Comparison of ENCODE assay signal across 8 mouse cellular contexts in the genomic region with DNA sequence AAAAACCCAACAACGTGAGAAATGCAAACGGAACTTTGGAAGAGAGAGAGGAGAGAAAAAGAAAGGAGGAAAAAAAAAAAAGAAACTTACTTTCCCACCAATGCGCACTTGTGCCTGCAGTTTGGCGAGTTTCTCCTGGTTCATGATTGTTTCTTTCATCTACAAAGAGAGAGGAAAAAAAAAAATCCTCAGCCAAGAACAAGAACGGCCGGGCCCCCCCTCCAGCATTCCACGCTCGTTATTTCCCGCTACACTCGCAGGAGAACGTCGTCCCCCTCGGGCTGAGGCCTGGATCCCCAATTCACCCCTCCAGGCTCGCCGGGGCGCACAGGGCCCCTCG. TPM values are rescaled to one million over a fixed set of nuclear protein-coding genes. Genes with fewer than 3 reads are reported as not detected.
DNase-seq lines count a peak whose midpoint lies in the region; ATAC-seq and TF ChIP-seq lines count a peak whose summit lies in the region.

No protein-coding gene starts in this region.

- H3K9ac ChIP-seq in lung, embryonic 14.5 days, result peak overlapping the region; percentile 98
- peak overlapping the region; percentile 91 for H3K9ac ChIP-seq in embryonic facial prominence, embryonic 11.5 days (replicated peaks; ENCODE audit: low read length)
- H3K9ac ChIP-seq in intestine, embryonic 15.5 days, result peak overlapping the region; percentile 97
- peak overlapping the region; percentile 99 for H3K9ac ChIP-seq in neural tube, embryonic 13.5 days

- no peaks in the 10 kb centered on the region for H3K27me3 ChIP-seq in lung, embryonic 14.5 days (ENCODE audit: insufficient read depth, low read length)
- no peaks in the 10 kb centered on the region for H3K27me3 ChIP-seq in embryonic facial prominence, embryonic 11.5 days (ENCODE audit: control insufficient read depth, insufficient read depth, low read length)
- H3K27me3 ChIP-seq in intestine, embryonic 15.5 days (replicated peaks), result no peaks in the 10 kb centered on the region
- H3K27me3 ChIP-seq in neural tube, embryonic 13.5 days, result no peaks in the 10 kb centered on the region

- peak overlapping the region; percentile 87 for H3K4me2 ChIP-seq in lung, embryonic 14.5 days
- peak overlapping the region; percentile 60 for H3K4me2 ChIP-seq in embryonic facial prominence, embryonic 11.5 days (ENCODE audit: low read depth, low read length)
- peak overlapping the region; percentile 64 for H3K4me2 ChIP-seq in intestine, embryonic 15.5 days (replicated peaks)
- H3K4me2 ChIP-seq in neural tube, embryonic 13.5 days, result peak overlapping the region; percentile 78

- H3K27ac ChIP-seq in lung, embryonic 14.5 days (ENCODE audit: low read depth), result peak overlapping the region; percentile 94
- H3K27ac ChIP-seq in embryonic facial prominence, embryonic 11.5 days (replicated peaks; ENCODE audit: low read depth, low read length), result peak overlapping the region; percentile 68
- peak overlapping the region; percentile 88 for H3K27ac ChIP-seq in intestine, embryonic 15.5 days
- peak overlapping the region; percentile 88 for H3K27ac ChIP-seq in neural tube, embryonic 13.5 days (replicated peaks)

- no peak for TF ChIP-seq CTCF in lung, embryonic 14.5 days (IDR thresholded peaks at IDR 0.05; ENCODE audit: low read depth)

- H3K36me3 ChIP-seq in lung, embryonic 14.5 days (ENCODE audit: insufficient read depth), result peaks cover 39% of the 10 kb centered on the region
- peaks cover 2% of the 10 kb centered on the region; the same call in 1 of the 2 replicates for H3K36me3 ChIP-seq in embryonic facial prominence, embryonic 11.5 days (replicated peaks; ENCODE audit: control insufficient read depth, insufficient read depth, low read depth, low read length)
- 0 out of 2 replicates have a peak, but pooled peaks cover 15% of the 10 kb centered on the region for H3K36me3 ChIP-seq in intestine, embryonic 15.5 days
- peaks cover 23% of the 10 kb centered on the region for H3K36me3 ChIP-seq in neural tube, embryonic 13.5 days

- H3K9me3 ChIP-seq in lung, embryonic 14.5 days (ENCODE audit: low read depth, low read length), result no peaks in the 10 kb centered on the region
- no peaks in the 10 kb centered on the region for H3K9me3 ChIP-seq in embryonic facial prominence, embryonic 11.5 days (replicated peaks; ENCODE audit: control insufficient read depth, low read length)
- no peaks in the 10 kb centered on the region for H3K9me3 ChIP-seq in intestine, embryonic 15.5 days
- no peaks in the 10 kb centered on the region for H3K9me3 ChIP-seq in neural tube, embryonic 13.5 days

- no peak for ATAC-seq in lung, embryonic 14.5 days (ENCODE audit: insufficient read depth)
- no peak for ATAC-seq in embryonic facial prominence, embryonic 11.5 days (replicated peaks; ENCODE audit: insufficient number of reproducible peaks, low FRiP score, low TSS enrichment, low read depth)
- ATAC-seq in intestine, embryonic 15.5 days, result no peak
- no peak for ATAC-seq in neural tube, embryonic 13.5 days (ENCODE audit: low read depth)

- peak; percentile 46 for DNase-seq in lung, embryonic 14.5 days
- no peak for DNase-seq in lung, postnatal 4 days
- peak; percentile 33 for DNase-seq in embryonic facial prominence, embryonic 11.5 days (ENCODE audit: low spot score)
- DNase-seq in left cerebral cortex, postnatal 36 days (ENCODE audit: low spot score in 2 of 2), result no peak
- no peak for DNase-seq in yolk sac, embryonic 10.5 days (ENCODE audit: low spot score)
- no peak for DNase-seq in urinary bladder, adult 18-20 months (ENCODE audit: low spot score in 2 of 2)

- H3K4me1 ChIP-seq in lung, embryonic 14.5 days (ENCODE audit: insufficient read depth), result no peaks in the 10 kb centered on the region
- no peaks in the 10 kb centered on the region for H3K4me1 ChIP-seq in embryonic facial prominence, embryonic 11.5 days (ENCODE audit: control insufficient read depth, insufficient read depth, low read length)
- H3K4me1 ChIP-seq in intestine, embryonic 15.5 days (replicated peaks), result peaks cover 10% of the 10 kb centered on the region
- H3K4me1 ChIP-seq in neural tube, embryonic 13.5 days (replicated peaks), result peaks cover 34% of the 10 kb centered on the region

- peak overlapping the region; percentile 99 for H3K4me3 ChIP-seq in lung, embryonic 14.5 days (ENCODE audit: low read depth, low read length)
- peak overlapping the region; percentile 85 for H3K4me3 ChIP-seq in embryonic facial prominence, embryonic 11.5 days (ENCODE audit: low read depth, low read length)
- H3K4me3 ChIP-seq in intestine, embryonic 15.5 days (replicated peaks), result peak overlapping the region; percentile 98
- H3K4me3 ChIP-seq in neural tube, embryonic 13.5 days, result peak overlapping the region; percentile 98

- WGBS in lung, embryonic 14.5 days, result under 1% methylated on average over 17 of the region's 17 CpGs
- under 1% methylated on average over 15 of the region's 17 CpGs for WGBS in embryonic facial prominence, embryonic 11.5 days
- 0% methylated on average over 17 of the region's 17 CpGs for WGBS in intestine, embryonic 15.5 days
- WGBS in neural tube, embryonic 13.5 days, result under 1% methylated on average over 17 of the region's 17 CpGs

- intact Hi-C loops in left cerebral cortex, postnatal 36 days (cut with DNase I), result loop anchor here (5.0 kb wide), 1 partner anchor 54 kb away; the partner anchor contains the start of genes Ankra2 and Utp15

RNA-seq across cellular contexts. Expression of gene Btf3, which starts 0.7 kb away (rescaled TPM):
- polyA plus RNA-seq in lung, embryonic 14.5 days (2014; fragmentation: Nextera tagmentation; extraction: Ambion mirVana), result 746 and 761 TPM in 2 replicates
- 952 and 1,036 TPM in 2 replicates for polyA plus RNA-seq in embryonic facial prominence, embryonic 11.5 days (2014; fragmentation: Nextera tagmentation; extraction: Ambion mirVana)
- polyA plus RNA-seq in intestine, embryonic 15.5 days (2015; fragmentation: Nextera tagmentation; extraction: Ambion mirVana), result 620 and 754 TPM in 2 replicates
- 615 and 618 TPM in 2 replicates for polyA plus RNA-seq in neural tube, embryonic 13.5 days (2015; fragmentation: Nextera tagmentation; extraction: Ambion mirVana)
- 100 to 1,000 TPM; 170 to 181 TPM for total RNA-seq in left cerebral cortex, postnatal 36 days (2021)

RNA-seq across cellular contexts. Expression of gene Gm21976, which starts 36.4 kb away (rescaled TPM):
- polyA plus RNA-seq in lung, embryonic 14.5 days (2014; fragmentation: Nextera tagmentation; extraction: Ambion mirVana), result not detected in 2 replicates
- polyA plus RNA-seq in embryonic facial prominence, embryonic 11.5 days (2014; fragmentation: Nextera tagmentation; extraction: Ambion mirVana), result not detected in 2 replicates
- polyA plus RNA-seq in intestine, embryonic 15.5 days (2015; fragmentation: Nextera tagmentation; extraction: Ambion mirVana), result not detected in 2 replicates
- not detected in 2 replicates for polyA plus RNA-seq in neural tube, embryonic 13.5 days (2015; fragmentation: Nextera tagmentation; extraction: Ambion mirVana)
- not detected for total RNA-seq in left cerebral cortex, postnatal 36 days (2021)

RNA-seq across cellular contexts. Expression of gene Foxd1, which starts 37.9 kb away (rescaled TPM):
- not detected in 2 replicates for polyA plus RNA-seq in lung, embryonic 14.5 days (2014; fragmentation: Nextera tagmentation; extraction: Ambion mirVana)
- 7.7 and 8.2 TPM in 2 replicates for polyA plus RNA-seq in embryonic facial prominence, embryonic 11.5 days (2014; fragmentation: Nextera tagmentation; extraction: Ambion mirVana)
- 0.03 TPM in 1 of 2 replicates, not detected in the other for polyA plus RNA-seq in intestine, embryonic 15.5 days (2015; fragmentation: Nextera tagmentation; extraction: Ambion mirVana)
- 1.4 and 1.7 TPM in 2 replicates for polyA plus RNA-seq in neural tube, embryonic 13.5 days (2015; fragmentation: Nextera tagmentation; extraction: Ambion mirVana)
- 1 to 10 TPM; 1.1 to 2.1 TPM for total RNA-seq in left cerebral cortex, postnatal 36 days (2021)

RNA-seq across cellular contexts. Expression of gene Ankra2, which starts 53.2 kb away (rescaled TPM):
- 19.8 and 21.2 TPM in 2 replicates for polyA plus RNA-seq in lung, embryonic 14.5 days (2014; fragmentation: Nextera tagmentation; extraction: Ambion mirVana)
- polyA plus RNA-seq in embryonic facial prominence, embryonic 11.5 days (2014; fragmentation: Nextera tagmentation; extraction: Ambion mirVana), result 26.0 and 29.7 TPM in 2 replicates
- polyA plus RNA-seq in intestine, embryonic 15.5 days (2015; fragmentation: Nextera tagmentation; extraction: Ambion mirVana), result 22.2 and 22.5 TPM in 2 replicates
- 52.3 and 55.6 TPM in 2 replicates for polyA plus RNA-seq in neural tube, embryonic 13.5 days (2015; fragmentation: Nextera tagmentation; extraction: Ambion mirVana)
- total RNA-seq in left cerebral cortex, postnatal 36 days (2021), result 10 to 100 TPM; 48.3 to 53.0 TPM

RNA-seq across cellular contexts. Expression of gene Utp15, which starts 53.3 kb away (rescaled TPM):
- polyA plus RNA-seq in lung, embryonic 14.5 days (2014; fragmentation: Nextera tagmentation; extraction: Ambion mirVana), result 38.3 and 40.9 TPM in 2 replicates
- polyA plus RNA-seq in embryonic facial prominence, embryonic 11.5 days (2014; fragmentation: Nextera tagmentation; extraction: Ambion mirVana), result 45.3 and 46.3 TPM in 2 replicates
- polyA plus RNA-seq in intestine, embryonic 15.5 days (2015; fragmentation: Nextera tagmentation; extraction: Ambion mirVana), result 34.0 and 35.7 TPM in 2 replicates
- 25.4 and 29.5 TPM in 2 replicates for polyA plus RNA-seq in neural tube, embryonic 13.5 days (2015; fragmentation: Nextera tagmentation; extraction: Ambion mirVana)
- 10 to 100 TPM; 19.5 to 21.2 TPM for total RNA-seq in left cerebral cortex, postnatal 36 days (2021)

Comparison
In these comparisons a context has a peak if more than half of its experiments do, and no peak if none do; other contexts are left out.
1. DNase-seq: peak in lung, embryonic 14.5 days (single experiment) and embryonic facial prominence, embryonic 11.5 days (single experiment); none in lung, postnatal 4 days (0 of 2), left cerebral cortex, postnatal 36 days (0 of 2), yolk sac, embryonic 10.5 days (single experiment) and urinary bladder, adult 18-20 months (0 of 2).
2. Peak in every context shown above with its lines, with median percentiles within 50 percentile points of each other: H3K27ac ChIP-seq, H3K4me2 ChIP-seq, H3K4me3 ChIP-seq and H3K9ac ChIP-seq.